Mouse (Mus musculus) cerebellum, postnatal 36 days (tissue): ENCODE data around the gene Fyttd1.
A peak's percentile ranks its signal among the peaks of the same experiment; 100 is the strongest.
"Not testable (repeated sequence)": the region's sequence is repeated elsewhere in the genome, so short reads cannot be mapped to it uniquely, and the experiment has no call there.

ENCODE experiments used
- DNase-seq, 2 experiments: peaks; one replicate each; pipeline ENCODE4 v3.0.0; 2021 to 2022; ENCODE audit warnings: mixed read lengths in 2 of 2

Gene Fyttd1

DNA sequence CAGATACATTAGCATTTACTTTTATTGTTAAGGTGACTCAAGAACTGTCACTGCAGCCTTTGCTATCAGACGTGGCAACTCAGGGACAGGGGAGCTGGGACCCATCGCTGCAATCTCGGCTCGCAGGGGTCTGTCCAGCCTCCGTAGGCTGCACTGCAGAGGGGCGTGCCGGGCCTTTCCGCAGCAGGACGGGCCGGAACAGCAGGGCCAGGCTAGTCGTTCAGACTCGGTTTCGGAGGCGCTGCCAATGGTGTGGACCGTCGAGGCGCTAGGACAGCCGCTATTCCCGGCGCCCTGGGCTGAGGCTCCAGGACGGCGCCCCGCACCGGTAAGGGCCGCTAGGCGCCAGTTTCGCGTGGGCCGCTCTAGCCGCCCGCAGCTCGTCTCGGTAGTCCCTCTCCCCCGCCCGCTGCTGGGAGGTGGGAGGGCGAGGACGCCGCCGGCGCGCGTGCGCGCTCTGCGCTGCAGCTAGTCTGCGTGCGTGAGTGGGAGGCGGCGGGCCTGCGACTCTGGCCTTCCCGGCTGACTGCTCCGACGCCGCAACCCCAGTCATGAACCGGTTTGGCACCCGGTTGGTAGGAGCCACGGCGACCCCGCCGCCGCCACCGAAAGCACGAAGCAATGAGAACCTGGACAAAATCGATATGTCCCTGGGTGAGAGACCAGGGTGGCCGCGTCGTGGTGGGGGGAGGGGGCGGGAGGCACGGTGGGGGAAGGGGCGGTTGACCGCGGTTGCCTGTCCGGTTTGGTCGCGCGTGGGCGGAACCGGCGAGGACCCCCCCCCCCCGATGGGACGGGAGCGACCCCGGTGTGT, at the start of gene Fyttd1, which contains the start of gene Rubcn:
Fyttd1 (plus strand) TSS at position 158 of the 814 bp plus-strand sequence.
Rubcn (minus strand) TSS at position 424 of the 814 bp plus-strand sequence.
- peak; percentile 94 to 97 for DNase-seq

- no peak for DNase-seq
Observed at GRCm38 (mm10) chr16:32829104-32829503, 48.2 kb upstream of the Fyttd1 start.

- no peak for DNase-seq
Observed at GRCm38 (mm10) chr16:32831501-32831900, 45.8 kb upstream of the Fyttd1 start.

- no peak for DNase-seq
Observed at GRCm38 (mm10) chr16:32847103-32847502, 30.2 kb upstream of the Fyttd1 start.

GRCm38 (mm10) chr16:32849042-32849830, 28.1 kb upstream of the Fyttd1 start:
- no peak for DNase-seq

- no peak for DNase-seq
Observed at GRCm38 (mm10) chr16:32853492-32854049, 23.7 kb upstream of the Fyttd1 start.

- DNase-seq = no peak
Observed at GRCm38 (mm10) chr16:32854050-32854571, 23.2 kb upstream of the Fyttd1 start.

GRCm38 (mm10) chr16:32856751-32857150, 20.5 kb upstream of the Fyttd1 start:
- DNase-seq = no peak

- DNase-seq = no peak
Observed at GRCm38 (mm10) chr16:32858356-32858755, 18.9 kb upstream of the Fyttd1 start.

DNA sequence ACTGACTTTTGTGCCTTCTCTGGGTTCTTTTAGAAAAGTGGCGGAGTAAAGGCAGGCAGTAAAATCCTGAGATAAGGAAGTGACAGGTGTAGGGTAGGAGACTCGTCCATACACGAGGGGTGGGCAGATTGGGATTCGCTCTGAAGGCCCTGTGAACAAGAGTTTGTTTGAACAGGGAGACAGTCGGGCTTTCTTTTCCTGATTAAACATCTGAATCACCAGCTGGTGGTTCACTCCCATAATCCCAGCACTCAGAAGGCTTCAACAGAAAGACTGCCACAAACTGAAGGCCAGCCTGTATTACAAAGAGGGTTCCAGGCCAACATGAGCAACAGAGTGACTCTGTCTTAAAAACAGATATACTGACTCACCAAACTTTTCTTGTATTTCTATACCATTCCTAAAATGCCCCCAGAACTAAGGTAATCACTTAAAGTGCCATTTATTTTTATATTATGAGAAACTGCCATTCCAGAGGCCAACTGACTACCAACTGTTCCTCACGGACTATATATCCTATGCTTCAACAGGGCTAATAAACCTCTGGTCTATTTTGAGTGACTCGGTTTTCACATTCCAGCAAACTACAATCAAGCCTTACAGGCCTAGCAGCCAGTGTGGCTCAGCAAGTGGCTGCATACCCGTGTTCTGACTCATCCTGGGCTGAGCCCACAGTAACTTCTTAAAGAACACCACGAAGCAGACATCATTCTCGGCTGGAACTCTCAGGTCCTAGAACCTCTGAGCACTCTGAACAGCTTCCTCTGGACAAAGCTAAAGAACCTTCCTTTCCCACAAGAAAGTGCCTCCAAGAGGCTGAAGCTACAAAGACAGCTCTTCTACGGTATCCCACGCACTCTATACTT, 18.3 kb upstream of the Fyttd1 start:
- DNase-seq = no peak

DNA sequence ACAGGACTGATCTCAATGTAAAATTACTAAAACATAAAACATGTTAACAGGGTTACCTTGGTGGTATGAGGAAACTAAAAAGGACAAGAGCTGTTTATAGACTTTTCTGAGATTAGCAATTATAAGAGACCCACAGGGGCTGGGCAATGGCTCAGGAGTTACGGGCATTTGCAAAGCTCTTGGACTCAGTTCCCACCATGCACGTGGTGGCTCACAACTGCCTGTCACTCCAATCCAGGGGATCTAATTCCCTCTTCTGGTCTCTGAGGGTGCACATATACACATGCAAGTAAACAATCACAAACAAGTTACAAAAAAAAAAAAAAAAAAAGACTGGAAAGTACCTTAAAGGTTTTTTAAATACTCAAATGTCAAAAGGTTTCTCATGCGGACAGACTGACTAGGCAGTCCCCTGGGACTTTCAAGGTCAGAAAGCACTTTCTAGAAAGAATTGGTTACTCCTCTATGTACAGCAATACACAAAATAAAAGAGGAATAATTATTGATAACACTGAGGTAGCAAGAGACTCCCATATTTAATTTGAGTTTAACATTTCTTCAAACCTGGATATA, 15.4 kb upstream of the Fyttd1 start:
- no peak for DNase-seq

DNA sequence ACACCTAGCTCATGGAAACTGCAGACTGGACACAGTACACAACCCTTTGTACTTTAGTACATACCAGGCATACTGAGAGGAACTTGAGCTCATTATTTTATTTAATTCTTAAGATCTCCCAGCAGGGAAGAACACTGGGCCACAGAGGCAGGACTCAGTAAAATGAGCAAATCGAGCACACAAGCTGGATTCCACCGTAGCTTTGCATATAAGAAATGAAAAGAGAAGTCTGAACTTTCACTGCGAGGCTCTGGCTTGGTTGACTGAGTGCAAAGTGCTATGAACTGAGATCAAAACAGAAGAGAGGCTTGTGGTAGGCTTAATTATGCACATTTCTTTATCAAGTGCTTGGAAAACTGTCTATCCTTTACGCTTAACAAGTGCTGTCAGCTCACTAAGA, 11.9 kb upstream of the Fyttd1 start:
- DNase-seq = no peak

GRCm38 (mm10) chr16:32866713-32867112, 10.6 kb upstream of the Fyttd1 start:
- no peak for DNase-seq

- DNase-seq = peak; percentile 85 to 86
Observed at GRCm38 (mm10) chr16:32867919-32868552, 9.3 kb upstream of the Fyttd1 start.

- DNase-seq = no peak
Observed at GRCm38 (mm10) chr16:32870231-32870630, 7.1 kb upstream of the Fyttd1 start.

DNA sequence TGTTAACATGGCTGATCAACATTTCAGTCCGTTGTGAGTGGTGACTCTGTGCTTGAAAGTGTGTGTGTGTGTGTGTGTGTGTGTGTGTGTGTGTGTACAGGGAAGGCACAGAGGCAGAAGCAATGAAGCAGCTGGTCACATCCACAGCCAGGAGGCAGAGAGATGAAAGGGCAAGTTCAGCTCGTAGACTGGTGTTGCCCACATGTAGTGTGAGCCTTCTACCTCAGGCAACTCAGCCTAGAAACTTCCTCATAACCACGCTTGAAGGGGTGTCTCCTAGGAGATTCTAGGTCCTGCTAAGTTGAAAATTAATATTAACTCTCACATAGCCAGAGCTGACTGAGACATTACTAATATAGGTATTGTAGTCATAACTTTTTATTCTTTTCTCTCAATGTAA, 3.9 kb upstream of the Fyttd1 start:
- no peak for DNase-seq

DNA sequence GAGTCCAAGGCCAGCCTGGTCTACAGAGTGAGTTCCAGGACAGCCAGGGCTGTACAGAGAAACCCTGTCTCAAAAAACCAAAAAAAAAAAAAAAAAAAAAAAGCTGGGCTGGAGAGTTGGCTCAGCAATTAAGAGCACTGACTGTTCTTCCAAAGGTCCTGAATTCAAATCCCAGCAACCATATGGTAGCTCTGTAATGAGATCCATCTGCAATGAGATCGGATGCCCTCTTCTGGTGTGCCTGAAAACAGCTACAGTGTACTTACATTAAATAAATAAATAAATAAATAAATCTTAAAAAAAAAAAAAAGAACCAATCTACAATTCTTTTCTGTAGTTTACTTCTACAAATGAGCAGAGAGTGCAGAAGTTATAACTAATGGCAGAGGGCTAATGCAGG, 2.0 kb upstream of the Fyttd1 start:
- not testable (repeated sequence) for DNase-seq

- DNase-seq = no peak
Observed at GRCm38 (mm10) chr16:32875847-32876246, 1.5 kb upstream of the Fyttd1 start.

- no peak for DNase-seq
Observed at GRCm38 (mm10) chr16:32876831-32877230, 469 bp upstream of the Fyttd1 start.

DNA sequence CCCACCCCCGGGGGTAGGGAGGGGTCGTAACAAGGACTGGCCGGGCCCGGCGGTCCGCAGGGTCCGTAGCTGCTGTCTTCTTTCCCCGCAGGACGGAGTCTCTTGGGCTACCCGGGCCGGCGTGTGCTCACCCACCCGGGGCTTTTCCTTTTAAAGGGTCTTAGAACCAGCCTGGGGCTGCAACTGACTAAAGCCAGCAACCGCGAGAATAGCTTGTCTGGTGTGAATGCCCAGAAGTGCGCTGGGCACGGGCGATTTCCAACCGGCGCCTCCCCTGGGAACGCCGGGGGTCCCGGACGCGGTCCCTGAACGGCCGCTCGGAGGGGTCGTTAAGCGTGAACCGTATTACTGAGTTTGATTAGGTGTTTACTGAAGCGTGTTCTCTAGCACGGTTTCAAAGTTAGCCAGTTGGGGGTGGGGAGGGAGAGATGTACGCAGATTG, 878 bp downstream of the Fyttd1 start:
- peak in 1 of 2 experiments; percentile 24 for DNase-seq
